Mouse (Mus musculus): ENCODE measurements around the gene Myef2. TPM values are rescaled to one million over a fixed set of nuclear protein-coding genes. Genes with fewer than 3 reads are reported as not detected.

The Myef2 gene
- total RNA-seq, 2 experiments from 2014 or later: 3.0 to 3.6 TPM

DNA sequence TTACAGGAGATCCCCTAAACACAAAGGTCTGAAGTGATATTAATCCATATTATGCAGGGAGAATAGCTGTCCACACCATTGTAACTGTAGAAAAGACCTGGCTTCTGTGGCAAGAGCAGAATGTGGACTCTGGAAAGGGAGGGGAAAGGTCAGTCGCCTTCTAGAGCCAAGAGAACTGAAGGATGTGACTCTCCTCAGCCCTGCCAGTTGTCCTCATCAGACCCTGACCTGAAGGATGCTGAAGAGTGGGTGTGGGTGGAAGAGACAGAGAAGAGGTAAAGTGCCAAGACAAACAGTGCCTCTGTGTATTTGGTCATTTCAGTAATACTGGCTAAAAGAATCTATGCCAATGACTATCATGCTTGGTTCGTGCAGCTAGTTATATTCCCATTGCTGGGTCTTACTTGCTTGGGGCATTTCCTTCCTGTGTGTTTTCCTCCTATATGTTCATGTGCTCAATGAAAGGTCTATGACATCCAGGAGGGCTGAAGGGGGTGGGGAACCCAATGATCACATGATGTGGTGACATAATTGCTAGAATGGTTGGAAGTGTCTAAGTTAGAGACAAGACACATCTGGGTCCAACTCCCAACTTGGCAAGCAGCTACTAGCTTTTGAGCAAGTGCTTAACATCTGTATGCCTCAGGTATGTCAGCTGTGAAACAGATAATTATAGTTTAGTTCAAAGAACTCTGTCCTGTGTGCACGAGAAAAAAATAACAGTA lies 50.2 kb downstream of the Myef2 start:
- intact Hi-C loops (cut with DNase I): no loop called here
- no peak for DNase-seq

- intact Hi-C loops (cut with DNase I): no loop called here
- no peak for DNase-seq
Observed at GRCm38 (mm10) chr2:125068696-125069095, 54.8 kb downstream of the Myef2 start.

GRCm38 (mm10) chr2:125067894-125068293 lies 55.6 kb downstream of the Myef2 start, which contains the start of gene Slc24a5:
Gene Slc24a5, plus strand, starts transcription at chr2:125068124.
- intact Hi-C loops (cut with DNase I): no loop called here
- no peak for DNase-seq

DNA sequence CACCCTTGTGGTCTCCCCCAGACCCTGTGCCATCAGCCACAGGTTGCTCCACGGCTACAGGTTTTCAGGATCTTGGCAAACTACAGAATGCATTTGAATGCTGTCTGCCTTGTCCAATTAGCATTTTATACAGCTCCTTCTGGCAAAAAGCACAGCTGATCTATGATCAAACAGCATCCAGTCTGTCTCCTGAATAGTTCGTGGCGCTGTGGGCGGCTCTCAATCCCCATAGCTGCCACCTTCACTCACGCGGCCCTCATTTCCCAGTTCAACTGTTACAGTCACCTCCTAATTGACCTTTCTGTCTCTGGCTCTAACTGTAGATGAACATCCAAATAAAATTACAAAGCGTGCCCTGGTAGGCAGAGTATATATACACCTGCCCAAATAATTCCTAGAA lies 56.1 kb downstream of the Myef2 start:
- DNase-seq: no peak
- intact Hi-C loops (cut with DNase I): no loop called here

DNA sequence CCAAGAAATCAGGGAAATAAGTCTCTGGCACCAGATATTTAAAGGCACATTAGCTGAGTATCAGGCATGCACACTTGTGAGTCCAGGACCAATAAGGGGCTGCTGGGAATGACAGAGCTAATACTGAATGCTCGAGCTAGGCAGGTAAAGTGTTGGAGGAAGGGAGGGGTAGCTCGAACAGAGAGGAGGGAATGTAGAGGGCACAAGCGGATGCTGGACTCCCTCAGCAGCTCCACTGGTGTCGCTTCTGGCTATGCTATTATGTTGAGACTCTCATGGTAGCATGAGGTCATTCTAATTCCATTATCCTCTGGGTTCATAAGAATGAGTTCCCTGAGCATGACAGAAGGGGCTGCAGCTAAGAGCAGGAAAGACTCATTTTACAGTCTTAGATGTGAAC lies 60.5 kb downstream of the Myef2 start:
- intact Hi-C loops (cut with DNase I): no loop called here
- DNase-seq: no peak

DNA sequence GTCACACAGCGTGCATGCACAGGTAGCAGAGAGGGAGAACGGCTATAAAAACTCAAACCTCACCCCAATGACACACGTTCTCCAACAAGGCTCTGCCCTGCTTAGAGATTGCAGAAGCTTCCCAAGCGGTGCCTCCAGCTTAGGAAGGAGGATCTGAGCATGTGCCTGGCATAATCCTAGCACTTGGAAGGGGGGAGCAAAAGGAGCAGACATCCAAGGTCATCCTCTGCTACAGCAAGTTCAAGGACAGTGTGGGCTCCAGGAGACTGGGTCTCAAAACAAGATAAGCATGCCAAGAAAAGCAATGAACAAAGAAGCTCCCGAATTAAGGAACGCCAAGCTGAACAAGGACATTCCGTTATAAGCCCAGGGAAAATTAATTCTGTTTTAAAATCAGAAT lies 62.0 kb downstream of the Myef2 start:
- intact Hi-C loops (cut with DNase I): no loop called here

DNA sequence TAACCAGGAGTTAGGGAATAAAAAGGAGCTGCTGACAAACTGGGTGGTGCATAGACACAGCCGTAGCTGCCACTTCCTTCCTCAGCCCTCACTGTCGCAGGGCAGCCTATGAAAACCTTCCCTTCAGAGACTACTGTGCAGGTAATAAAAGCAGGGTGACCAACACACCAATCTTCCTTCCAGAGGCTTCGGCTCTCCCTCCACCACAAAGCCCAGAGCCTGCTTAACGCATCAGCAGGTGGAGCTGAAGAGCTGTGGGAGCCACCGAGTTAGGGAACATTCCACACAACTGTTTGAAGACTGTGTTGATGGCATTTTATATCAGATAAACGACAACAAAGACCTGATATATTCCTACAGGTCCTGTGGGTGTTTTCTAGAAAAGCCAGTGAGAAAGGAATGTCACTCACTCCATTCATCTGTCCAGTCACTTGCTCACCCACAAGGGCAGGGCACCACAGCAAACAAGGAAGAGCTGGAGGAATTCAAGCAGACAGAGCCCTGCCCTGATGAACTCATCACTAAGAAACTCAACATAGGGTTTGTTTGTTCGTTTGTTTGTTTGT lies 66.1 kb downstream of the Myef2 start:
- no peak for DNase-seq
- intact Hi-C loops (cut with DNase I): loop anchor here (10.0 kb wide), 1 partner anchor 127 kb away; no protein-coding TSS in a partner anchor

More for the DNA sequence above, 62.0 kb downstream of the Myef2 start:
- DNase-seq: no peak

GRCm38 (mm10) chr2:125055316-125055903 lies 68.1 kb downstream of the Myef2 start:
- no peak for DNase-seq
- intact Hi-C loops (cut with DNase I): loop anchor here (10.0 kb wide), 1 partner anchor 129 kb away; no protein-coding TSS in a partner anchor

Other genes starting within 250 kb of the Myef2 start
- under 1 TPM in 1 of 2 experiments, not detected in 1; 0.15 TPM for gene Slc24a5, start 55.5 kb downstream of the Myef2 start, total RNA-seq (2021)
- not detected for gene Ctxn2, start 13.0 kb upstream of the Myef2 start, total RNA-seq (2021)
- gene Slc12a1, start 28.8 kb upstream of the Myef2 start, total RNA-seq (2021): not detected
- 1 to 10 TPM; 7.2 to 9.1 TPM for gene Dut, start 123.5 kb upstream of the Myef2 start, total RNA-seq (2021)